Mouse (Mus musculus) hindbrain, embryonic 16.5 days (tissue): ENCODE measurements at regions not wholly inside any gene's neighbourhood (a gene's known extent, or its start where the extent isn't known, plus 50 kb on each side); places are given as distances from the start of the nearest gene placed in this dataset.

Experiments
- ATAC-seq: fragments of 200-750 bp; cut with Nextera tagmentation; 2 replicates; pipeline ENCODE4 v1.8.0; 2017; ENCODE audit warnings: moderate TSS enrichment, moderate library complexity
- H3K27ac ChIP-seq: fragments of 300-500 bp; sonication (generic); 2 replicates; pipeline ENCODE4 v1.5.1; 2014; ENCODE audit warnings: low read depth, mild to moderate bottlenecking, control low read depth, low read length, moderate library complexity
- H3K27me3 ChIP-seq: fragments of 300-500 bp; sonication (generic); replicated peaks from 2 replicates; pipeline ENCODE4 v1.6.1; 2014; ENCODE audit warnings: low read length; ENCODE audit not compliant: control insufficient read depth, insufficient read depth
- H3K36me3 ChIP-seq: fragments of 300-500 bp; sonication (generic); 2 replicates; pipeline ENCODE4 v1.6.1; 2014; ENCODE audit warnings: mild to moderate bottlenecking, low read length, moderate library complexity, mixed read lengths; ENCODE audit not compliant: control insufficient read depth, insufficient read depth
- H3K4me1 ChIP-seq: fragments of 300-500 bp; sonication (generic); 2 replicates; pipeline ENCODE4 v1.6.1; 2014; ENCODE audit warnings: low read depth, low read length; ENCODE audit not compliant: control insufficient read depth, insufficient read depth
- H3K4me2 ChIP-seq: fragments of 300-500 bp; sonication (generic); 2 replicates; pipeline ENCODE4 v1.6.1; 2014; ENCODE audit warnings: mild to moderate bottlenecking, low read length, control low read depth, moderate library complexity
- H3K4me3 ChIP-seq: fragments of 300-500 bp; sonication (generic); 2 replicates; pipeline ENCODE4 v1.5.1; 2014; ENCODE audit warnings: mild to moderate bottlenecking, low read length, control low read depth, moderate library complexity
- H3K9ac ChIP-seq: fragments of 300-500 bp; sonication (generic); 2 replicates; pipeline ENCODE4 v1.6.1; 2014; ENCODE audit warnings: low read depth, mild to moderate bottlenecking, control low read depth, low read length, moderate library complexity
- H3K9me3 ChIP-seq: fragments of 300-500 bp; sonication (generic); 2 replicates; pipeline ENCODE4 v1.6.1; 2014; ENCODE audit warnings: mild to moderate bottlenecking, low read length, moderate library complexity; ENCODE audit not compliant: control insufficient read depth
- WGBS: fragments of 180-500 bp; shearing (Covaris S2); extraction: QIAGEN DNeasy Blood & Tissue Kit; methylation state at CpG from one replicate; pipeline ENCODE4 v1.1.7; 2014; 5-methylcytosine and 5-hydroxymethylcytosine counted together

DNA sequence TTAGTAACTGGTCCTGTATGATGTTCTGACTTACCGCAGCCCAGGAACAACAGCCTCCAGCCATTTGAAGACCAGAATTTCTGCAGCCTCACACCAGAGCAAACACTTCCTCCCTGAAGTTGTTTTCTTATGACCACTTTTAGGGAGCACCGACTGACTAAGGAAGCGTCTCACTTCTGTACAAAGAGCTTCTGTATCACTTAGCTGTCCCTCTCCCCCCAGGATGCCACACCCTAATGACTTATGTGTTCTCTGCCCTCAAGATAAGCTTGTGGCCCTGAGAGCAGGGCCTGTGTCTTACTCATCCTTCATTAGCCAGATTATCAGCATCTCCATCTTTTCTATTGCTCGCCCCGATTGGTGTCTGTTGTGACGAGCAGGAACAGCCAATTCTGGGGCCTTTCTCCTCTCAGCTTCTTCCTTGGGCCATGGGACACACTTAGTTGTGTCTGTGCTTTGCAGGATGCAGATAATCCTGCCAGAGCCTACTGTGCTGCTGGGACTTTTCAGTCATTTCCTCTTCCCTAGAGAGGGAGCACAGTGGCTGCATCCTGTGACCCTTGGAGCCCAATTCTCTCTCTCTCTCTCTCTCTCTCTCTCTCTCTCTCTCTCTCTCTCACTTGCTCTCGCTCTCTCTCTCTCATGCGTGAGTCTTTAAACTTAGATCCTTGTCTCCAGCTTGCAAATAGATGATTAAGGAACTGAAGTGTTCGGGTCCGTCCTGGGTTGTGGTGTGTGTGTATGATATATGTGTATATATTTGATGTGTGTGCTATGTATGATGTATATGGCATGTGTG, 131.4 kb downstream of the Zfp706 start:
- ATAC-seq = no peak
- Histone ChIP-seq H3K4me1 (peaks cover 14% of the 10 kb centered on the region), H3K4me3 (no peak overlapping the region), H3K27me3 (no peaks in the 10 kb centered on the region), H3K27ac (no peak overlapping the region), H3K36me3 (no peaks in the 10 kb centered on the region), H3K9me3 (no peaks in the 10 kb centered on the region), H3K9ac (no peak overlapping the region), H3K4me2 (no peak overlapping the region)
- 86% methylated on average over 10 of the region's 10 CpGs for WGBS

- no peaks in the 10 kb centered on the region for H3K27me3 ChIP-seq
- H3K36me3 ChIP-seq = no peaks in the 10 kb centered on the region
- no peak overlapping the region for H3K4me3 ChIP-seq
- no peak overlapping the region for H3K4me2 ChIP-seq
- 78% methylated on average over 4 of the region's 4 CpGs for WGBS
- H3K27ac ChIP-seq = no peak overlapping the region
- ATAC-seq = no peak
- peaks cover 14% of the 10 kb centered on the region for H3K4me1 ChIP-seq
- no peaks in the 10 kb centered on the region for H3K9me3 ChIP-seq
- no peak overlapping the region for H3K9ac ChIP-seq
Measured at GRCm38 (mm10) chr15:36874555-36874954, 133.0 kb downstream of the Zfp706 start.

DNA sequence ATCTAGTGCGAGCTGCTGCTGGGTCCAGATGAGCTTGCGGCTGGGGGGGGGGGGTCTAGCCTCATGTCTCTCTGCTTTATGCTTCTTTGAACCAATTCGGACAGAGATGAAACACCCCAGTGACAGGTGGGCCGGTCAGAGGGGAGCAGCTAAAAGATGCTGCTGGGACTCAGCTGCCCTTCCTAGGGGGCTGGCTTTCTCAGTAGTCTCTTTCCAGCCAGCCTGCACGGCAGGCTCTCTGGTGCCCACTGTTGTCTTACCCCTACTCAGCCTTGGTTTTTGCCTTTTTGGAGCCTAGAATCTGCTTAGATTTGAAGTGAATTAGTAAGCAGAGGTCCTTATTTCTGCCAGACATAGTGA, 133.7 kb downstream of the Zfp706 start:
- 13% methylated on average over 5 of the region's 5 CpGs for WGBS
- Histone ChIP-seq H3K27me3 (no peaks in the 10 kb centered on the region), H3K4me3 (no peak overlapping the region), H3K4me1 (peaks cover 14% of the 10 kb centered on the region), H3K9ac (peak overlapping the region; percentile 29; the same call in 1 of the 2 replicates), H3K4me2 (peak overlapping the region; percentile 25; the same call in 1 of the 2 replicates), H3K36me3 (no peaks in the 10 kb centered on the region), H3K27ac (peak overlapping the region; percentile 49), H3K9me3 (no peaks in the 10 kb centered on the region)
- peak; percentile 35 for ATAC-seq

GRCm38 (mm10) chr15:36873058-36873883, 134.3 kb downstream of the Zfp706 start:
- Histone ChIP-seq H3K27ac (peak overlapping the region; percentile 49), H3K9me3 (no peaks in the 10 kb centered on the region), H3K4me2 (peak overlapping the region; percentile 25), H3K4me1 (peaks cover 14% of the 10 kb centered on the region), H3K9ac (peak overlapping the region; percentile 39; the same call in 1 of the 2 replicates), H3K27me3 (no peaks in the 10 kb centered on the region), H3K36me3 (no peaks in the 10 kb centered on the region), H3K4me3 (no peak overlapping the region)
- ATAC-seq = peak; percentile 79
- WGBS = 9% methylated on average over 10 of the region's 10 CpGs

DNA sequence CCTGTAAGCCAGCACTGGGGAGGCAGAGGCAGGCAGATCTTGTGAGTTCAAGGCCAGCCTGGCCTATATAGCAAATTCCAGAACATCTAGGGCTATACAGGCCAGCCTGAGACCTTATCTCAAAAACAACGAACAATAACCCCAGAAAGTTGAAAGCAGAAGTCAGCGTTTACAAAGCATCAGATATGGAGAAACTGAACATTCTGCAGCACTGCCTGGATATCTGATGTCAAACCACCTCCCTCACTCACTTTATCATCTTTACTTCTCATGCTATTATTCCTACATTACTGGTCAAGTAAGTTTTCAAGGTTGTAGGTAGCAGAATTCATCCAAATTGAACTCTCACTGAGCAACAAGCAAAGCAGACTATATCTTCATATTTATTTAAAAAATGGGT, 135.0 kb downstream of the Zfp706 start:
- 93% methylated on average over 2 of the region's 2 CpGs for WGBS
- no peaks in the 10 kb centered on the region for H3K9me3 ChIP-seq
- H3K27me3 ChIP-seq = no peaks in the 10 kb centered on the region
- no peak overlapping the region for H3K27ac ChIP-seq
- H3K36me3 ChIP-seq = no peaks in the 10 kb centered on the region
- no peak for ATAC-seq
- H3K4me1 ChIP-seq = peaks cover 14% of the 10 kb centered on the region
- H3K4me3 ChIP-seq = no peak overlapping the region
- H3K4me2 ChIP-seq = no peak overlapping the region
- H3K9ac ChIP-seq = no peak overlapping the region

- no peak overlapping the region for H3K27ac ChIP-seq
- H3K27me3 ChIP-seq = no peaks in the 10 kb centered on the region
- WGBS = 95% methylated on average over 7 of the region's 7 CpGs
- ATAC-seq = no peak
- H3K4me3 ChIP-seq = no peak overlapping the region
- no peaks in the 10 kb centered on the region for H3K9me3 ChIP-seq
- peaks cover 14% of the 10 kb centered on the region for H3K4me1 ChIP-seq
- H3K36me3 ChIP-seq = no peaks in the 10 kb centered on the region
- no peak overlapping the region for H3K9ac ChIP-seq
- no peak overlapping the region for H3K4me2 ChIP-seq
Measured at GRCm38 (mm10) chr15:36870717-36871116, 136.9 kb downstream of the Zfp706 start.

- H3K9me3 ChIP-seq = no peaks in the 10 kb centered on the region
- H3K36me3 ChIP-seq = no peaks in the 10 kb centered on the region
- H3K9ac ChIP-seq = no peak overlapping the region
- WGBS = 88% methylated on average over 9 of the region's 9 CpGs
- ATAC-seq = no peak
- H3K27ac ChIP-seq = no peak overlapping the region
- H3K4me3 ChIP-seq = no peak overlapping the region
- H3K4me2 ChIP-seq = no peak overlapping the region
- H3K27me3 ChIP-seq = no peaks in the 10 kb centered on the region
- H3K4me1 ChIP-seq = peaks cover 14% of the 10 kb centered on the region
Measured at GRCm38 (mm10) chr15:36870094-36870493, 137.5 kb downstream of the Zfp706 start.

DNA sequence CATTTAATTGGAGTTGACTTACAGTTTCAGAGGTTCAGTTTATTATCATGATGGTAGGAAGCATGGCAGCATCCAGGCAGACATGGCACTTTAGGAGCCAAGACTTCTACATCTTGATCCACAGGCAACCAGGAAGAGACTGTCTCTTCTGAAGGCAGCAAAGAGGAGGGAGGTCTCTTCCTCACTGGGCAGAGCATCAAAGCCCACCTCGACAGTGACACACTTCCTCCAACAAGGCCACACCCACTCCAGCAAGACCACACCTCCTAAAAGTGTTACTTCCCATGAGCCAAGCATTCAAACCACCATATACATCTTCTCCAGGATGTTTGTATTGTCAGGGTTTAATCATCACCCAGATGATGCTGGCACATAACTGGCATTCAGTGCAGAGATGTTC, 141.5 kb downstream of the Zfp706 start:
- Histone ChIP-seq H3K36me3 (no peaks in the 10 kb centered on the region), H3K4me2 (no peak overlapping the region), H3K4me1 (no peaks in the 10 kb centered on the region), H3K9ac (no peak overlapping the region), H3K27me3 (no peaks in the 10 kb centered on the region), H3K4me3 (no peak overlapping the region), H3K27ac (no peak overlapping the region), H3K9me3 (peaks cover 5% of the 10 kb centered on the region; the same call in 1 of the 2 replicates)
- WGBS = 59% methylated on average over 1 of the region's 1 CpGs
- ATAC-seq = no peak

DNA sequence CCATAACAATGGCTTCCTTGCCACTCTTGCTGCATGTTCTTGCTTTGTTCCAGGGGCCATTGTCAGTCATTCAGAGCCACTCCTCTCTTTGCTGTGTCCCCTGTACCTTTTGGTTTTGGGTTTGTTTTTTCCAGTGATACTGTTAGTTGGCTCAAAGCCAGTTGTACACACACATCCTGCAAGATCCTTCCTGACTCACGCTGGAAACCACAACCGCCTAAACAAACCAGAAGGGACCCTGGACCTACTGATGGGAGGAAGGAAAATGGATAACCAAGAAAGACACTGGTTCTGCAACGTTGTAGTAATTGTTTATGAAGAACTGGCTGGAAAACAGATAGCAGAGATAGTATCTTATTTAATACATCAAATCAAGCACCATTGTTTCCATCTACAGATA, 142.2 kb downstream of the Zfp706 start:
- peaks cover 5% of the 10 kb centered on the region; the same call in 1 of the 2 replicates for H3K9me3 ChIP-seq
- no peak overlapping the region for H3K9ac ChIP-seq
- H3K4me1 ChIP-seq = no peaks in the 10 kb centered on the region
- H3K36me3 ChIP-seq = no peaks in the 10 kb centered on the region
- no peak for ATAC-seq
- H3K4me3 ChIP-seq = no peak overlapping the region
- no peak overlapping the region for H3K4me2 ChIP-seq
- H3K27me3 ChIP-seq = no peaks in the 10 kb centered on the region
- WGBS = 80% methylated on average over 3 of the region's 3 CpGs
- H3K27ac ChIP-seq = no peak overlapping the region
